Mouse (Mus musculus): Measurements from ENCODE around the gene Fgf11.

Gene Fgf11

GRCm38 (mm10) chr11:69801379-69801977 is at the start of gene Fgf11:
Fgf11 (minus strand) TSS chr11:69801857.
- DNase-seq = no peak

- no peak for DNase-seq
Observed at GRCm38 (mm10) chr11:69850754-69851153, 49.1 kb upstream of the Fgf11 start.

GRCm38 (mm10) chr11:69849884-69850283 is 48.2 kb upstream of the Fgf11 start:
- peak; percentile 25 for DNase-seq

DNA sequence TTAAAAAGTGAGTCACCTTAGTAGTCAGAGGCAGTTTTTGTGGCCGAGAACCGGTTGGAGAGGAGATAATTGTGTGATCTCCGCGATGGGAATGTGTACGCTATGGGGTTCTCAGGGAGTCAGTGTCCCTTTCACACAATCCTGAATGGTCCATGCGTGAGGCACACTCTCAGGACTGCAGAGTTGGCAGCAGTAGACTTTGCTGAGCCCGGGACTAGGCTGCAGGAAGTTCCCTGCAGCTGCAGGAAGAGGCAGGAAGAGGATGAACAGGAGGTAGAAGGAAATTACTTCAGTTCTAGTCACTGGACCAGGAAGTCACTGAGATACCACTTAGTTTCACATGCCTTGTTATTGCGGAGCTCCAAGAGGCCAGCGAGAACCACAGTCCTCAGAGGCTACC is 47.5 kb upstream of the Fgf11 start:
- no peak for DNase-seq

- DNase-seq = peak; percentile 85
Observed at GRCm38 (mm10) chr11:69848021-69848420, 46.4 kb upstream of the Fgf11 start.

DNA sequence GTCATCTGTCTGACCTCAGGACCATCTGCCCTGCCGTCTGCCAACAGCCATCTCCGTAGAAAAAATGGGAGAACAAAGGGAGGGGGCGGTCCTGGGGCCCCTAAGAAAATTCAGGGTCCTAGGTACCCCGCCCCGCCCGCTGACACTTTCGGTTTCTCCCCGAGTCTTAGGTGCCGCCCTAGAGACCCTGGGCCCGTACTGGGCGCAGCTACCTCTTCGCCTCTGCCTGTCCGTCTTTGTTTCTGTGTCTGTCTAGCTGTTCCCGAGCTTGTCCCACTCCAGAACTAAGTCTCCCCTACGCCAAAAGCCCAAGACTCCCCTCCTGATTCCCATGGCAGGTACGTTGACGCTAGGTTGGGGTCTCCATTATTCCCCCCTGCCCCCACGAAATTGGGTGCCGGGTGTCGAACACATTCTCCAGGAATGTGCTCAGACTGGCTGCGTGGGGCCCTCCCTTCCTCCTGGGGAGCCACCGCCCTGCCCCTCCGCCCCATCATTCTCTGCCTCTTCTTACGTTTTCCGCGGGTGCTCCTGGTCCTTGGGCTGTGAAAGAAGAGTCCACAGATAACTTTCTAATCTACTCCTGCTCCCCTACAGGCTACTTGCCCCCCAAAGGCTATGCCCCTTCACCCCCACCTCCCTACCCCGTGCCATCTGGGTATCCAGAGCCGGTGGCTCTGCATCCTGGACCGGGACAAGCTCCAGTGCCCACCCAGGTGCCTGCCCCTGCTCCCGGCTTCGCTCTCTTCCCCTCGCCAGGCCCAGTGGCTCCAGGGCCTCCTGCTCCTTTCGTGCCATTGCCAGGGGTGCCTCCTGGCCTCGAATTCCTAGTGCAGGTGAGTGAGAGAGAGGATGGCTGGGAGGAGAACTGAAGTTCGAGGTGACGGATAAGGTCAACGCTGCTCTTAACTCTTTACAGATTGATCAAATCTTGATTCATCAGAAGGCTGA is 45.4 kb upstream of the Fgf11 start:
- peak; percentile 56 for DNase-seq

GRCm38 (mm10) chr11:69846198-69846680 is 44.6 kb upstream of the Fgf11 start, which contains the start of gene Plscr3:
Plscr3 (plus strand) TSS chr11:69846376.
- peak; percentile 91 for DNase-seq

- DNase-seq = no peak
Observed at GRCm38 (mm10) chr11:69838714-69839104, 37.1 kb upstream of the Fgf11 start.

GRCm38 (mm10) chr11:69837952-69838713 is 36.5 kb upstream of the Fgf11 start, which contains the start of gene Tmem256:
Tmem256 (plus strand) TSS chr11:69838514.
- peak; percentile 98 for DNase-seq

DNA sequence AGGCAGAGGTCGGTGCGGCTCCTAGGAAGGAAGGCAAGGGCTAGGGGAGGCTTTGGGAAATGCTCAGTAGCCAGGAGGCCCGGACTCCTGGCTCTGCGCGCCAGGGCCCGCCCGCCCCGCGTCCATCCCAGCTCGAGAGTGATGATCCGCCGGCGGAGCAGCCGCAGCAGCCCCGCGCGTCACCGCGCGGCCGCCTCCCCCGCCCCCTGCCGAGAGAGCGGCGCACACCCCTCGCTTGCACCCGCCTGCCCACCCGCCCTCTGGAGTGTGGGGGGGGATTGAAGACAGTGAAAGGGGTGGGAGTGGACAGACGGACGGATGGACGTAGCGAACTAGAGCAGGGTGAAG is 35.9 kb upstream of the Fgf11 start, which contains the start of gene Nlgn2:
Gene Nlgn2 (minus strand): TSS at position 181 of the 348 bp plus-strand sequence.
- DNase-seq = no peak

- peak; percentile 79 for DNase-seq
Observed at GRCm38 (mm10) chr11:69836703-69837576, 35.3 kb upstream of the Fgf11 start.

GRCm38 (mm10) chr11:69835966-69836335 is 34.3 kb upstream of the Fgf11 start:
- peak; percentile 68 for DNase-seq

GRCm38 (mm10) chr11:69835326-69835965 is 33.8 kb upstream of the Fgf11 start:
- DNase-seq = no peak

DNA sequence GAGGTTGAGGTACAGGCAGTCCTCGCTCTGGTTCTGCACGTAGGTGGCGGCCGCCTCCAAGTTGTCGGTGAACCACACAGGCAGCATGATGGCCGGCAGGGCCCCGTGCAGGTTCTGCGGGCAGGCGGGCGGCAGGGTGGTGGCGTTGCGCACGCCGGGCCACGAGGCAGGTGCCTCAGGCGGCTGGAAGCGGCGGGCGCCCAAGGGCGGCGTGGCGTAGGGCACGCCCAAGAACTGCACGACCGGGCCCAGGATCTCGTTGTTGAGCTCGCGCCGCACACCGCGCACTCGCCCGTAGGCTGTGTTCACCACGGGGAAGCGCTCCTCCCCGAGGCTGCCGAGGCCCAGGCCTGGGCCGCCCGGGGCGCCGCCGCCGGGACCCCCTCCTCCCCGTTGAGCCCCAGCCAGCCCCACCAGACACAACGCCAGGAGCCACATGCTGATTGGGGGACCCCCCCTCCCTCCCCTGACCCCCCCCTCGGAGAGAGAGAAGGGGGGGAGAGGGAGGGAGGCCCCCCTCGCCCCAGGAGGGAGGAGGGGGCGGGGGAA is 32.4 kb upstream of the Fgf11 start:
- peak; percentile 44 for DNase-seq

DNA sequence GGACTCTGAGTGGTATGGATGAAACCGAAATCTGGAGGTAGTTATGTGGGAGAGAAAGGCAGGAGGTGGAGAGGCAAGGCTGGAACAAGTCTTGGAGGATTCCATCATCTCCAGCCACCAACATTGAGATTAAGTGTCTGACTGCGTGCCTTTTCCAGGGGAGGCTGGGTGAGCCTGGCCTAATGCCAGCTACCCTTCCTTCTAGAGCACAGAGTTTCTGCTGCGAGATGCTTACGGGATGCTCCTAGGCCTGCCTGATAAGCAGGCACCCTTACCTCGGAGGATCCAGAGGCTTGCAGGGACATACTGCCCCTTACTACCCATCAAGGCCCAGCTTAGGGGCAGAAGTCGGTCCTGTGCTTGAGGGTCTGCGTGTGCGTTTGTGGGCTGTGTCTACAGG is 31.9 kb upstream of the Fgf11 start:
- no peak for DNase-seq

GRCm38 (mm10) chr11:69828832-69829231 is 27.2 kb upstream of the Fgf11 start:
- DNase-seq = no peak

DNA sequence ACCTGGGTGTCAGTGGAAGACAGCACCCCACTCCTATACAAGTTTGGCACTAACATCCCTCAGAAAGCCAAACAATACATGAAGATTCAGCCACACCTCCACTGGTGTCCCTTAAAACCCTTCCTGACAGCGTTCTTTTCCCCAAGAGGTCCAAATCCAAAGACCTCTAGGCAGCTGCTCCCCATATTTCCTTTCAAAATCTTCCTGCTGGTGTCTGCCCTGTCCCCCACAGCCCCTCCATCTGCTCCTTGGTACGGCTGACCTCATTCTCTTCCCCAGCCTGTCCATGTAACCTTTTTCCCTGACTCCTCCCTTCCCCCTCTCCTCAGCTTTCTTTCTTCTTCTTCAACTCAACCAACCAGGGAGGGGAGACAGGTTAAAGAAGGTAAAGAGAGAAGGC is 21.8 kb upstream of the Fgf11 start:
- no peak for DNase-seq

DNA sequence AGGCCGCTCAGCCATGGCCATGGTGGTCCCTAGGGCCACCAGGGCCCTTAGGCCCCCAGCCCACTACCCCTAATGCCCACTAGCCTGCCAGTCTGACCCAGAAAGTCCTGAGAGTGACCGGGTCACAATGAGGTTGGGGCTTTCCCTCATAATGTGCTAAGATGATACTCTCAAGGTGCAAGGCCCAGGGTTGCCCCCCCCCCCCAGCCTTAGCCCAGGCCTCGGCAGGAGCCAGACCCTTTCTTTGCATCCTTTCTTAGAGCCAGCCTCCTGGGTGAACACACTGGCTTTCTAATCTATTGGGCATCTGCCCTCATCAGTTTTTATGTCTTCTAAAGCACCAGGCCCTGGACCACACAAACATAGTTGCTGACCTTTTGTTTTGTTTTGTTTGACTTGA is 20.4 kb upstream of the Fgf11 start, which contains the start of gene Spem1:
Gene Spem1 (minus strand): TSS at position 101 of the 400 bp plus-strand sequence.
- DNase-seq = no peak

DNA sequence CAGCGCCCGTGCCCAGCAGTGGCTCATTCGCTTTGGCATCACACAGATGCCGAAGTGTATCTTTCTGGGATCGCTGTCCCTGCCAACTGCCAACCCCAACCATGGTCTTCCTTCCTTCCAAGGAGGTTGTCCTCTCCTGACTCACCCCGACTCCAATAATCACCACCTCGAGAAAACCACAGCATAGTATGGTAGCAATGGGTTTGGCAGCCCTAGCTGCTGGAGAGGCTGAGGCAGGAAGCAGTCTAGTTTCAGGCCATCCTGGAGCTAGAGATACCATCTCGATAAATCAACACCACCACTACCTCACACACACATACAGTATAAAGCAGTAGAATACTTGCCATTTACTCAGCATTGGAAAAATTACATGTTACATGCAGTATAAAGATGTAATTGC is 17.2 kb upstream of the Fgf11 start:
- no peak for DNase-seq

DNA sequence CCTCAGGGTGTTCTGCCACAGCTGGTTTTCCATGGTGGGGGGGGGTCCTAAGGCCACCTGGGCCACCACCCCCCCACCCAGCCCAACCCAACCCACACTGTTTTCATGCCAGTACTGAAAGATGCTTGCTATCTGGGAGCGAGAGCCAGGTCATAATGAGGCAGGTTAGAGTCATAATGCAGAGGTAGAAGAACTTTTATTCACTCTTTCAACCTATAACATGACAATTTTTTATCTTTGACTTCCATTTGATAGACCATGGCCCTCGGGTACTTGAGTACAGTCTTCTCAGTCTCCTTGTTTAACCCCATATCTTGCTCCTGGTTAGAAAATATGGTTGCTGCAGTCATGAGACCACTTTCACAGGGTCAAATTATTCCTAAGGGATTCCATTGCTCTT is 16.7 kb upstream of the Fgf11 start, which contains the start of gene Spem2:
Gene Spem2 (minus strand): TSS at position 101 of the 400 bp plus-strand sequence.
- no peak for DNase-seq

DNA sequence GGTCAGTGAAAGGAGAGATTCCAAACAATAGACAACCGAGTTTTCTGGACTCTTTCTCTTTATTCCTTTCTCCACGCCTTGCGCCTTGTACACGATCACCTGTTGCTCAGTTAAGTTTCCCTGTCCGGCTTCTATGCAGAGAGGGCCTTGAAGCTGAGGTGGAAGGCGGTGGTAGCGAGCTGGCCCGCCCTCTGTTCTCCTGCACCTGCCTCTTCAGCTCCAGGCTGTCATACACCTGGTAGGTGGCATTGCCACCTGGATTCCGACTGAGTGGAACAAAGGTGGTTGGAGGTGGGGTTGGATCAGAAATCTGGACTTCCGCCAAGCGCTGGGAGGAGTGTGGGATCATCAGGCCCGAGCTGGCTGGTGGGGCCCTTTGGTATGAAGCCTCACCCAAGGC is 14.9 kb upstream of the Fgf11 start:
- DNase-seq = no peak

All from cerebellum, adult 11-12 months (tissue).